Mouse (Mus musculus) lung, adult 18-20 months (tissue): ENCODE measurements at regions not wholly inside any gene's neighbourhood (a gene's known extent, or its start where the extent isn't known, plus 50 kb on each side); places are given as distances from the start of the nearest gene placed in this dataset.

ENCODE experiments used
- DNase-seq, 2 experiments: peaks; one replicate each; pipeline ENCODE4 v3.0.0; 2022; ENCODE audit warnings: mixed read lengths in 2 of 2

DNA sequence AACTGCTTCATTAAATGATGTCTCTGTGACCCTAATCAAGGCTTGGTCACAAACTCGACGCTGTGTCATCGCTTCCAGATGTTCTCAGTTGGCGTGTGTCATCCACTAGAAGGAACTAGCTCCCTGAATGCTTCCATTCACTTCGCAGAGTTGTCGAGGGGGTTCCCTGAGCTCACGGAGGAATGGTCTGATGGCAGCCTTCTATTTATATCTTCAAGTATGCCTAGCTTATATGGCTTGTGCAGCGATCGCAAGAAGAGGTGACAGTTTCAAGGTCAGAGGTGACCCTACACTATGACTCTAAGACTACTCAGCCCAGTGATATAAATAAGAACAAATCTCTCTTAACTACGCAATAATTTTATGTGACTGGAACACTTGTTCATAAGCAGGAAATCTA lies 126.3 kb downstream of the Nr4a2 start:
- DNase-seq: no peak

DNA sequence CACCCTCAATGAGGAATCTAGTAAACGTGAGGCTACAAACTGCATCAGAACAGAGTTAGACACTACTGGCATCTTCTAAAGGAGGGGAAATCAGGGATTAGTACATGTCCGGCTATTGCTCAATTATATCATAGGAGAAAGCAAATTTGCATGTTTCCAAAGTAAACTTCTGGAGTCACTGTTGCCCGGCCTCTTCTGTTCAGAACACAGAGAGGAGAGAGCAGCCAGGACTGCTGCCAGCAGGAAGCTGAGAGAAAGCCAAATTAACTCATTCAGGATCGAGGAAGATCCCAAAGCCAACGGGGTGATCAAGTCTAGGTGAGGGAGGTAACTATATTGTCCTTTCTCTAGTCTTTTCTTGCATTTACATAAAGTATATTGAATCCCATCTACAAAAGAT lies 131.0 kb downstream of the Nr4a2 start:
- peak; percentile 18 to 20 for DNase-seq

DNA sequence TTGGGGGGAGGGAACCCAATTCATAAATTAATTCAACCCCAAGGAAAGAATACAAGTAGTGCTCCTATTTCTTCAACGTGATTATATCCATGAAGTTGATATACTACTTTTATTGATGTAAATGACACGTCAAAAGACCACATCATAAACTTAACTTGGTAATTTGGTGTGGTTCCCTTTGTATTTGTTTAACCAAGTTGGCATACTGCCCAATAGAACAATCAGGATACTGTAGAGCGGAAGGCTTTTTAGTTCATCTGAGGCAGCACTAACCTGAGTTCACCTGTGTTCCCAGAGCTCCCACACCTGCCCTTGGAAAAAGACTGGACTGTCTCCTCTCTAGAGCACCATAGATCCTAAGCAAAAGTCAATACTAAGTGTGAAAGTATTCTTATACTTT lies 132.0 kb downstream of the Nr4a2 start:
- no peak for DNase-seq

DNA sequence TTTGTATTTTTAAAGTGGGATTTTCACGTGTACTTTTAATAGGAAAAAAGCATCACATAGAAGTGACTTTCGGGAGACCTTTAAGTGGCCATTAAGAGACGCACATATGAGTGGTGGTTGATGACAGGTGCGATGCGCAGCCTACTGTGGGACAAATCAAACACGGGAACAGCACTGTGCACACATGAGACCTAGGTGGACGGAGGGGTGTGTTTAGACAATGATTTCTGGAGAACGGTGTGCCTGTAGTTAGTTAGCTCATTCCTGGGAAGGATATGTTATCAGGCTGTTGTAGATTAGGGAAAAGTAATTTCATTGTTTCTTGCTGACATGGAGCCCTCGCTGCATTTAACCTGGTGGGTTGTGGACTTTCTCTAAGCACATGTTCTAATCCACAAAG lies 133.0 kb downstream of the Nr4a2 start:
- no peak for DNase-seq

DNA sequence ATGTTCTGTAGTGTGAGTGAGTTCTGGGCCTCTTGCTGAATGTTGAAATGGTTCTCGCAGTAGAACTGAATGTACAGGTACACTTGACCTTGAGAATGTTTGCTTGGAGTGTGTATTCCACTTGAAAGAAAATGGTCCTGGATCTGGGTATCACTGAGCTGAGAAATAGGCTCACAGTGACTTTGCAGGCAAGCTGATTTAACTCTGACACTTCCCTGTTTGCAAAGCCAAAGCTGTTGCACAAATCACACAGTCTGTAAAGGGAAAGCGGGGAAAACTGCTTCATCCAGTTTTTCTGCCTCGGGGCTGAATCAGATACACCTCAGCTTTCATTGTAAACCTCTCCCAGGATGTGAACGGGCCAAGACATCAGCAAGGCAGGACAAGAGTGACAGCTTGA lies 140.6 kb downstream of the Nr4a2 start:
- peak; percentile 58 to 78 for DNase-seq

DNA sequence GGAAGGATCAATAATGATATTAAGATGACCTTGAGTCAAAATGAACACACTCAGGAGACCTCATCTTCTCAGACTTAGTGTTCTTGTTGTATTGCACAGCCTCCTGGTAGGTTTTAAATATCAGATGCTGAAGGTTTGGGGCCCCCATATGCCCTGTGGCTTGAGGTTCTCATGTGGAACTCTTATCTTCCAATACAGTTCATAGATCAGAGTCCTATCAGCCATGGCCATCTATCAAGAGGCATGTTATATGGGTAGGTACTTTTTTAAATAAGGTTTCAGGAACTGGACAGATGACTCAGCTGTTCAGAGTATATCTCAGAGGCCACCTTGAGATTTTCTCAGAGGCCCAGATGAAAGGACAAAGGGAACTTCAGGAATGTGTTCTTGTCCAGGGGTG lies 143.2 kb downstream of the Nr4a2 start:
- DNase-seq: no peak

DNA sequence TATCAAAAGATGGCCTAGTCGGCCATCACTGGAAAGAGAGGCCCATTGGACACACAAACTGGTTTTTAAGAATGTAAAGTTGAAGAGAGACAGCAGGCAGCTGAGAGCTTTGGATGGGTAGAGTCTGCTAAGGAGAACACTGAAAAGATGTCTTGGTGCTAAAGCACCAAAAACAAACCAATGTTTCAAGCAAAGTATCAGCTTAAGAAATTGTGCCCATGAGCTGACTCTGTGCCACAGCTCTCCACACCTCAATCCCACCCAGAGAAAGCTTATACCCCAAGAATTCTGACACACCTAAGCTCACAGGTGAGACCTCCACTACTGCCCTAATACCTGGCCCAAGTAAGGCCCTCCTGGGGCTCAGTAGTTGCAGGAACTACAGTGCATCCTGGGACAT lies 148.1 kb downstream of the Nr4a2 start:
- DNase-seq: no peak

DNA sequence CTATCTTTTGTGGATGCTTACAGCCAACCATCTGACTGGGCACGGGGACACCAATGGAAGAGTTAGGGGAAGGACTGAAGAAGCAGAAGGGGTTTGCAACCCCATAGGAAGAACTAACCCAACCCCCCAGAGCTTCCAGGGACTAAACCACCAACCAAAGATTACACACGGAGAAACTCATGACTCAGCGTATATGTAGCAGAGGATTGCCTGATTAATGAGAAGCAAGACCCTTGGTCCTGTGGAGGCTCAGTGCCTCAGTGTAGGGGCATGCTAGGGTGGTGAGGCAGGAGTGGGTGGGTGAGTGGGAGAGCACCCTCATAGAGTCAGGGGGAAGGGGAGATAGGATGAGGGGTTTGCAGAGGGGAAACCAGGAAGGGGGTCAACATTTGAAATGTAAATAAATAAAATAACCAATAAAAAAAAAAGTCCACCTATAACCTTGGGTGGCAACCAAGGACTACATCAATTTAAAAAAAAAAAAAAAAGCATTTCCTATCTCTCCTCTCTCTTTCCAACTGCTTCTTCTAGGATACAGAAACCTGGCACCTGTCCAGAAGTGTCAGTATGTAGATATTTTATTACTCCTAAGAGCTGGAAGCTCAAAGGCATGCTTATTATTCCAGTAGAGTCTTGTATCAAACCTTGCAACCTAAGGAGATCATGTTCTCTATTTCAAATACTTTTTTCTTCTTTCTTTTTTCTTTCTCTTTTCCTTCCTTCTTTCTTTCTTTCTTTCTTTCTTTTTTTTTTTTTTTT lies 159.7 kb downstream of the Nr4a2 start:
- no peak for DNase-seq

DNA sequence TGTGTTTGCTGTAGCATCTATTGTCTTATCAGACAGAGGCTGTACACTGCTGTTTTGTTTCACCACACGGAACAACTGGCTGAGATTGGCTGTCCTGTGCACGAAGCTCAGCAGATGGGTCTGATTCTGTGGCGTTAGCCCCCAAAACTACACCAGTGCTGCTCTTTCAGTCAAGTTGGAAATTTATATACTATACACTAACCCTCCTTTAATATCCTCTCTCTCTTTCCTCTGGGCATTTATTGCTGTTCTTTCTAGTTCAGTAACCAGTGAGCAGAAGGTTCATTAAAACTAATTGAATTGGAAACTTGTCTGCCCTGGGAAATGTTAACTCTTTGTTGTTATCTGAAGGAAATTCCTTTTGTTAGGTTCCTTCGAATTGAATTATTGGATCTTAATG lies 164.1 kb downstream of the Nr4a2 start:
- no peak for DNase-seq

DNA sequence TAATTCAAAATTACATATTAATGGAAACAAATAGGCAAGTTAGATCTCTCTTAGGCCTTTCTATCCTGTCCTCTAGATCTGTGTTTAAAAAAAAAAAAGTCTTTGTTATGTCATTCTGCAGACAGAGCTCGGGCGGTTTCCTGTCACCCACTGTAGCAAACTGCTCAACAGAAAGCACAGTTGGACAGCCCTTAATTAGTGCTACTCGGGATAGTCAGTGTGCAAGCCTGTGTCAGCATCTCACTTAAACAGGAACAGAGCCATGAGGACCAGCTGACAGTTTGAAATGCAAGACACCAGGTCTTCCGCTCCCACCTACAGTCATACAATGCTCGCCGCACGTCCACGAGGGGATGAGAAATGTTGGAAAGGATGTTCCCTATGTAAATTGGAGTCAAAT lies 170.5 kb downstream of the Nr4a2 start:
- no peak for DNase-seq

DNA sequence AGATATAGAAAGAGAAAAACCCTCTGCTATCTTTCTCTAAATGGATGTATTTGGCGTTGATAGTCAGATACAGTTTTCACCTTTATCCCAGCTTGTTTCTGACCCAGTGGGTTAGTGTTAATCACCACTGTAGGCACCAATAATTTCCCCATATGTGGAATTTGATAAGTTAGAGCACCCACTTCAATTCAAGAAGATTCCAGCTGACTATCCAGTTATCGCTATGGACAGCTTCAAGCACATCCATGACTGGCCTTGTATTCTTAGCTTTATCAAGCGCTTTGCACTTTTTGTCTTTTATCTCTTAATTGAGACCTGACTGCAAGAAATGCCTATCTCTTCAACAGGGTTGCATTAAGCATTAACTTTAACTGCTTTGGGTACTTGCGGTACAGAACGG lies 211.3 kb downstream of the Nr4a2 start:
- no peak for DNase-seq

DNA sequence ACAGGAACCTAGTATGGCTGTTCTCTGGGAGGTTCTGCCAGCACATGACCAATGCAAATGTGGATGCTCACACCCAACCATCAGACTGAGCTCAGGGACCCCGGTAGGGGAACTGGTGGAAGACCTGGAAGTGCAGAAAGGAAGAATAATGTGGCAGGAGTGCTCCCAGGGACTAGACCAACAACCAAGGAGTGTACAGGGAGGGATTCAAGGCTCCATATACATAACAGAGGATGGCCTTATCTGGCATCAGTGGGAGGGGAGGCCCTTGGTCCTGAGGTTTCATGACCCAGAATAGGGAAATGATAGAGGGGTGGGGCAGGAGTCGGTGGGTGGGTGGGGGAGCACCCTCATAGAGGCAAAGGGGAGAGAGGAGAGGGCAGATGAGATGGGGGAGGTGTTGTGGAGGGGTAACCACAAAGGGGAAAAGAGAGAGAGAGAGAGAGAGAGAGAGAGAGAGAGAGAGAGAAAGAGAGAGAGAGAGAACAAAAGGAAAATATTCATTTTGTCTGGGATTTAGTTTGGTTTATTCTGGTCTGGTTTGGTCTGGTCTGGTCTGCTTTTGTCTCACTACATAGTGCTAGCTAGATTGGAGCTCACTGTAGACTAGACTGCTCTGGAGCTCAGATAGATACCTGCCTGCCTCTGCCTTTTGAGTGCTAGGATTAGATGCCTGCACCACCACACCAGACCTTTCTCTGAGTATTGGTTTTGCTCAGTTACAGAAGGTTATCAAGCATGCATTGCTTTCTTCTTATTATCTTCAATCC lies 214.5 kb downstream of the Nr4a2 start:
- DNase-seq: no peak

DNA sequence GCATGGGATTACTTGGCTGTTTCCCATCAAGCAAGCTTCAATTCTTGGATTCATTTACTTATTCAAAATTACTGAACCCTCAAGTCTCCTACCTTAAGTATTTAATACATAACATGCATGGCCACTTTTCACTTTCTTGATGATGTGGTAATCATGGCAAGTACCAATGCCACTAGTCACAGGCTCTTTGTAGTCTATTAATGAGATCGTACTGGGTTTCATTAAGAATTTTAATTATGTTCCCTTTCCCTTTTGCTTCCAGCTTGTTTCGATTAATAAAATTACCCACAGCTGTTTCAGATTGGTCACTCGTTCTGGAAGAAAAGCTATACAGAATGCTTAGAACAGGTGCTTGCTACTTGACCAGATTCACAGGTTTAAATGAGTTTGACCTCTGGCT lies 238.6 kb downstream of the Nr4a2 start:
- no peak for DNase-seq

DNA sequence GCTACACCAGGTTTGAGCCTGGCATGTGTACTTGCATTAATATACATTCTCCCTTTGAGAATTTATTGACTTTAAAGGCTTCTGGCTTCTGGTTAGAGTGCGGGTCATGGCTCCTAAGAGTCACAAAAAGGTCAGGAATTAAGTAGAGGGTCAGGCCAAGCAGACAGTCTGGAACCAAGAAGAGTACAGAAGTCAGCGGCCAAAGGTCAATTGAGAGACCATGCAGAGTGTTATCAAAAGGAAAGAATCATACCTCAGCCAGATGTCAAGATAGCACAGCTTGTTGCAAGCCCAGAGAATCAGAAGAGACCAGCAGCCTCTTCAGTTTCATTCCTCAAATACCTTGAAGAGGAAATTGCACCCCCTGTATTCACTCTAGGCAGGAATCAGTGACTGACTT lies 263.0 kb downstream of the Nr4a2 start:
- DNase-seq: no peak

DNA sequence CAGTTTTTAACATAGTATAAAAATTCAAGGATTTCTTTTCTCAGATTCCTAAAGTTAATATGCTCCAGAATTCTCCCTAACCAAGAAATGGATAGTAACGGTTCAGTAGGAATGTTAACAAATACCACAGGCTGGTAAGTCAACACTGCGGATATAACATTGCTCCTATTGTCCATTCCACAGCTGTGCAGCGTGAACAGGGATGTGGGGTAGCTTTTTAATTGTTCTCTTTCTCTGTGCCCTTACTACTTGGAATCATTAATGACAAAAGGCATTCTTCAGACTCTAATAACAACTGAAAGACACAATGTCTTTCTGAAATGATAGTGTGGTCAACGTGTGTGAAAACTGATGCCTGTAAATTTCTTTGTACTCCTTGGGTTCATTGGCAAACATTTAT lies 303.3 kb downstream of the Nr4a2 start:
- no peak for DNase-seq

DNA sequence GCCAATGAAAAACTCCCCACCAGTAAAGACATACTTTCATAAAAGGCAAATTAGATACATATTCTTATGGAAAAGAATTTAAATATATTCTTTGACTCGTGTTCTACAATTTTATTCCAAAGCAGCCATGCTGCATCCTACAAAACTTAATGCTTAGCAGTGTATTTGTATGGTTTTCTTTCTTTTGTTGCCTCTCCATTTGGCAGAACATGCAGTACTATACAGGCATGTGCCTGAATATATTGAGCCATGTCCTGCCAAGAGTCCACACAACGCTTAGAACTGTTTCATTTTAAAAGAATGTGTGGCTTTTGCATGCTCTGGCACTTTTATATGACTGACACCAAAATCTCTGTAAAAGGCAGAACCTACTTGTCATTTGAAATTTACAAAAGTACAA lies 339.0 kb downstream of the Nr4a2 start:
- DNase-seq: no peak
